Mouse (Mus musculus) liver, embryonic 14.5 days (tissue): Measurements from ENCODE around the gene Tmem132d. TPM values are rescaled to one million over a fixed set of nuclear protein-coding genes. Genes with fewer than 3 reads are reported as not detected.

Experiments
- ATAC-seq: fragments of 200-750 bp; cut with Nextera tagmentation; 2 replicates; pipeline ENCODE4 v1.8.0; 2017; ENCODE audit warnings: moderate number of reproducible peaks, mild to moderate bottlenecking, moderate library complexity; ENCODE audit not compliant: insufficient read depth
- DNase-seq, 3 experiments: peaks; one replicate each; pipeline ENCODE4 v3.0.0-alpha.2; 2012 to 2013; ENCODE audit warnings: low read depth in 3 of 3, low spot score in 3 of 3
- H3K27ac ChIP-seq: fragments of 300-500 bp; sonication (generic); 2 replicates; pipeline ENCODE4 v1.5.1; 2014; ENCODE audit warnings: moderate library complexity, mild to moderate bottlenecking, control low read depth, inconsistent platforms
- H3K27me3 ChIP-seq: fragments of 300-500 bp; sonication (generic); 2 replicates; pipeline ENCODE4 v1.6.1; 2014; ENCODE audit warnings: mild to moderate bottlenecking, low read length, moderate library complexity; ENCODE audit not compliant: control insufficient read depth, insufficient read depth
- H3K36me3 ChIP-seq: fragments of 300-500 bp; sonication (generic); replicated peaks from 2 replicates; pipeline ENCODE4 v1.6.1; 2014; ENCODE audit warnings: low read depth; ENCODE audit not compliant: control insufficient read depth, insufficient read depth
- H3K4me1 ChIP-seq, 2 experiments: fragments of 200-500 bp in 1 of 2; fragments of 300-500 bp in 1 of 2; sonication (generic) in 1 of 2; replicated peaks; 2 replicates each; pipeline ENCODE4 v1.6.1; 2012 to 2014; ENCODE audit warnings: antibody characterized with exemption in 1 of 2, inconsistent platforms in 1 of 2, low read length in 1 of 2; ENCODE audit not compliant: control insufficient read depth in 2 of 2, insufficient read depth in 2 of 2
- H3K4me2 ChIP-seq: fragments of 300-500 bp; sonication (generic); 2 replicates; pipeline ENCODE4 v1.6.1; 2014; ENCODE audit warnings: low read depth, mild to moderate bottlenecking, control low read depth, moderate library complexity
- H3K4me3 ChIP-seq, 2 experiments: fragments of 200-500 bp in 1 of 2; fragments of 300-500 bp in 1 of 2; sonication (generic) in 1 of 2; 2 replicates each; pipeline ENCODE4 v1.5.1; 2012 to 2014; ENCODE audit warnings: low read depth in 2 of 2, low read length in 2 of 2, mild to moderate bottlenecking in 2 of 2, control low read depth in 1 of 2, inconsistent platforms in 1 of 2, moderate library complexity in 1 of 2; ENCODE audit not compliant: insufficient read depth in 1 of 2
- H3K9ac ChIP-seq: fragments of 300-500 bp; sonication (generic); replicated peaks from 2 replicates; pipeline ENCODE4 v1.6.1; 2014; ENCODE audit warnings: mild to moderate bottlenecking, control low read depth, moderate library complexity
- H3K9me3 ChIP-seq: fragments of 300-500 bp; sonication (generic); 2 replicates; pipeline ENCODE4 v1.6.1; 2016; ENCODE audit warnings: low read length, mixed read lengths; ENCODE audit not compliant: control insufficient read depth
- CTCF ChIP-seq: IDR thresholded peaks from 2 replicates; pipeline ENCODE4 v1.5.1; 2016; ENCODE audit warnings: antibody characterized with exemption, low read depth, control low read depth
- EP300 ChIP-seq: IDR thresholded peaks from 2 replicates; pipeline ENCODE4 v1.6.1; 2016; ENCODE audit warnings: antibody characterized with exemption, low read depth
- WGBS: fragments of 180-500 bp; shearing (Covaris S2); extraction: QIAGEN DNeasy Blood & Tissue Kit; methylation state at CpG from one replicate; pipeline ENCODE4 v1.1.7; 2014; ENCODE audit not compliant: insufficient replicate concordance; 5-methylcytosine and 5-hydroxymethylcytosine counted together
- polyA plus RNA-seq, 2 experiments: library from polyadenylated mRNA; depleted of rRNA in 1 of 2; stranded (reverse) in 1 of 2; unstranded in 1 of 2; fragments of >200 nt; fragmentation: Nextera tagmentation in 1 of 2; extraction: Ambion mirVana in 1 of 2; gene quantifications; 2 replicates each; pipeline versions ENCODE4 v1.2.1 to v1.2.3; 2012 to 2014

Tmem132d gene
- polyA plus RNA-seq, 2 experiments, result under 0.01 TPM; not detected in 1

DNA sequence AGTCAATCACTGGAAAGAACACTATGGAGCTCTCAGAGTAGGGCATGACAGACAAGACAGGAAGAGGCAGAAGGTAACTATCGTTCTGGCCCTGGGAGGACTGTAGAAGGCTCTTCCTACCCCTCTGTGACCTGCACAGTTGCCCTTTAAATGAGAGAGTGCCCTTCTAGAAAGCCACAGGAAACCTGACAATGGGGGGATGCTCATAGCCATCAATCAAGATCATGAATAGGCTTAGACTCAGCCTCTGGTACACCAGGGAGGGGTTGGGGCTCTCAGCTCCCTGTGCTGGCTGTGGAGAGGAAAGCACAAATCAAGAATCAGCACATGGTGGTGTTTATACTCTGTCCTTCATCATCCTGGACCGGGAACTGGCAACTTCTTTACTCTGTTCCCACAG, 227.2 kb downstream of the Tmem132d start:
- no peak for DNase-seq
- ATAC-seq, result no peak
- H3K9me3 ChIP-seq, result no peaks in the 10 kb centered on the region
- WGBS, result 16% methylated on average over 2 of the region's 2 CpGs
- H3K9ac ChIP-seq, result no peak overlapping the region
- no peak for TF ChIP-seq EP300
- no peak for TF ChIP-seq CTCF
- no peak overlapping the region for H3K4me2 ChIP-seq
- H3K27ac ChIP-seq, result no peak overlapping the region
- H3K4me3 ChIP-seq, result no peak overlapping the region
- H3K27me3 ChIP-seq, result no peaks in the 10 kb centered on the region
- H3K36me3 ChIP-seq, result no peaks in the 10 kb centered on the region
- H3K4me1 ChIP-seq, result no peaks in the 10 kb centered on the region

DNA sequence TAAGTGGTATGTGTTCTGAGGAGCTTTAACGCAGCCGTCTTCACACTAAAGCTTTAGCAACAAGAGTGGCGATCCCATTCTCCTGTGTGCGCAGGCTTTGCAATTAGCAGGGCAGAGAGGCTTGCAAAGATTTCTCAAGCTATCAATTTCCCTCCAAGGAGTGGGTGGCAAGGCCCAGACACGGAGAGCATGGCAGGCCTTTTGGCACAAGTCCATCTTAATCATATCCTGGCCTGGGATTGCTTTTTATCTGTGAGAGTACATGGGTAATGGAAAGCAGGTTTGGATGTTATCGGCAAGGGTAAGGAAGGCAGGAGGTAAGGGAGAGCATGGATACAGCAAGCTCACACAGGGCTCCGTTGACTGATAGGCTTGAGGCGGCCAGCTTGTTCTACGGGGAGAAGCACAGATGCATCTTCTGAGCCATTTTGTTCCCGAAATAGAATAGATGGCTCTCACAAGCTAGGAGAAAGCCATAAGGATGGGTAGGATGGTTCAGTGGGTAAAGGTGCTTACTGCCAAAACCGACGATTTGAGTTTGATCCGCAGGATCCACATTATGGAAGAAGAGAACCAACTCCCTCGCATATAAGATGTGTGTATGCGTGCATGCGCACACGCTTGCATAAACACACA, 228.1 kb downstream of the Tmem132d start:
- TF ChIP-seq EP300 (no peak), CTCF (no peak)
- 72% methylated on average over 17 of the region's 17 CpGs for WGBS
- Histone ChIP-seq H3K9me3 (no peaks in the 10 kb centered on the region), H3K27me3 (no peaks in the 10 kb centered on the region), H3K27ac (no peak overlapping the region), H3K9ac (no peak overlapping the region), H3K4me2 (no peak overlapping the region), H3K36me3 (no peaks in the 10 kb centered on the region), H3K4me3 (no peak overlapping the region), H3K4me1 (no peaks in the 10 kb centered on the region)
- ATAC-seq (no peak), DNase-seq (no peak)

DNA sequence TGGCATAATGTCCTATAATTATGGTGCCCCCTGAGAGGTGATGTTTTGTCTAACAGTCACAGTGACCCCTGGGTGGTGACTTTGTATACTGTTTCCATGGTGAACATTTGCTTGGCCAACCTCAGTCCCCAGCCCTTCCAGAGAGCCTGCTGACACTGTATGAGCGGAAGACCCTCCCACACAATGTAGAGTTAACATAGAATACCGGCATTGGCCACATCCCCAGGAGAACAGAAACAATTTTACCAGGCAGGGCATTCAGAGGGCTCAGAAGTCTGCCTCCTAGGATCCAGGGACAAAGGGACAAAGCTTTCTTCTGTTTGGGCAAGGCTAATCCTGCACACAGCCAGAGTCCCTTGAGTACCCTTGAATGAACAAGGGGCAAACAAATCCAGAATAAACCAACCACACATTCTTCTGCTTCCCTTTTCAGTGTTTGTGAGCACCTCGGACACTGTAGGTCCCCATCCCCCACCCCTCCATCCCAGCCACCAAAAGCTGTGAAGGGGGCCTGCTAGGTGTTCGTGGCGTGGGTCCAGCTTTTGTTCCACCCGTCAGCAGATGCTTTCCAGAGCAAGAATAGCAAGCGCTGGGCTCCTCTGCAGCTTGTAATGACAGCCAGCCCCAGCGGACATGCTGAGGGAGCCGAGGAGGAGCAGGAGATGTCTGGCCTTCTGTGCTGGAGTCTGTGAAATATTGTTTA, 228.8 kb downstream of the Tmem132d start:
- H3K4me2 ChIP-seq, result no peak overlapping the region
- TF ChIP-seq CTCF, result no peak
- no peak for TF ChIP-seq EP300
- H3K4me3 ChIP-seq, result no peak overlapping the region
- H3K27me3 ChIP-seq, result no peaks in the 10 kb centered on the region
- ATAC-seq (no peak), DNase-seq (no peak)
- H3K36me3 ChIP-seq, result no peaks in the 10 kb centered on the region
- no peaks in the 10 kb centered on the region for H3K4me1 ChIP-seq
- WGBS, result 48% methylated on average over 9 of the region's 9 CpGs
- H3K9me3 ChIP-seq, result no peaks in the 10 kb centered on the region
- no peak overlapping the region for H3K27ac ChIP-seq
- H3K9ac ChIP-seq, result no peak overlapping the region

DNA sequence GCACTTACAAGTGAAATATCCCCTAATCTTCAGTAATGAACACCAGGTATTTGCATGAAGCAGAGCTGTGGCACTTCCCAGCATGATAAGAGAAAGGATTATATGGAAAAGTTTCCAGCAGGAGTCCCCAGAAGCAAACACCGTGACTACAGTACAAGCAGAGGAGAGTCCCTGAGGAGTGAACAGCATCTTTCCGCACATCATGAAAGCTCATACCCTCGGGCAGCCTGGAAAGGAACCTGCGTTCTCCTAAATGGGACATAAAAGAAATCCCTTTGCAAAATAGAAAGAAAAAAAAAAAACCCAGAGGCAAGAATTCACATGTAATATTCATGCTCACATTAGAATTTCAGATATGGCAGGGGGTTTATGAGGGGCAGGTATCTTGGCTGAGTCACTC, 238.8 kb downstream of the Tmem132d start:
- ATAC-seq (no peak), DNase-seq (no peak)
- no peaks in the 10 kb centered on the region for H3K36me3 ChIP-seq
- H3K4me3 ChIP-seq, result no peak overlapping the region
- H3K9me3 ChIP-seq, result no peaks in the 10 kb centered on the region
- TF ChIP-seq CTCF (no peak), EP300 (no peak)
- no peak overlapping the region for H3K4me2 ChIP-seq
- no peak overlapping the region for H3K27ac ChIP-seq
- no peaks in the 10 kb centered on the region for H3K27me3 ChIP-seq
- no peaks in the 10 kb centered on the region for H3K4me1 ChIP-seq
- H3K9ac ChIP-seq, result no peak overlapping the region
- WGBS, result 55% methylated on average over 4 of the region's 4 CpGs

DNA sequence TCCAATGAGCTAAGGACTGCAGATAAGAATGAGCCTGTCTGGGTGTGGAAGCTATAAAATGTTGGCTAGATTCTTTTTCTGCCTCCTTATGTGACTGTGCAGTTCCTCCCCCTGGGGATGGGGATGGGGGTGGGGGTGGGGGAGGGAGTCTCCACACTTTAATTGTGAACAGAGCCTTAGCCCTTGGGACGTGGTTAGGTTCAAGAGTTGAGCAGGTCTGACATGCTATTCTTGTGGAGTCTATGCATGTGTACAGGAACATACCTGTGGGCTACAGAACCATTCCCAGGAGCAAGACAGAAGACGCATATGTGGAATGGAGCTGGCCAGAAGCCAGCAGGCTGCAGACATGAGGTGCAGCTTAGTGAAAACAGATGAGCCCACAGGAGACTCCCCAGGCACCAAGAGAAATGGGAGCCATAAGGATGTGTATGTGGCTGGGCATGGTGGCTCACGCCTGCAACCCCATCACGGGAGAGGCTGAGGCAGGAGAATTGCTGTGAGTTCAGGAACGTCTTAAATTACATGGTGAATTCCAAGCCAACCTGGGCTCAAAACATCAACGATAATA, 240.3 kb downstream of the Tmem132d start:
- no peak overlapping the region for H3K4me3 ChIP-seq
- no peak overlapping the region for H3K27ac ChIP-seq
- 62% methylated on average over 6 of the region's 6 CpGs for WGBS
- DNase-seq (no peak), ATAC-seq (no peak)
- H3K4me1 ChIP-seq, result no peaks in the 10 kb centered on the region
- no peak overlapping the region for H3K4me2 ChIP-seq
- no peaks in the 10 kb centered on the region for H3K9me3 ChIP-seq
- TF ChIP-seq EP300 (no peak), CTCF (no peak)
- H3K36me3 ChIP-seq, result no peaks in the 10 kb centered on the region
- H3K27me3 ChIP-seq, result no peaks in the 10 kb centered on the region
- no peak overlapping the region for H3K9ac ChIP-seq
